In the genomic region with DNA sequence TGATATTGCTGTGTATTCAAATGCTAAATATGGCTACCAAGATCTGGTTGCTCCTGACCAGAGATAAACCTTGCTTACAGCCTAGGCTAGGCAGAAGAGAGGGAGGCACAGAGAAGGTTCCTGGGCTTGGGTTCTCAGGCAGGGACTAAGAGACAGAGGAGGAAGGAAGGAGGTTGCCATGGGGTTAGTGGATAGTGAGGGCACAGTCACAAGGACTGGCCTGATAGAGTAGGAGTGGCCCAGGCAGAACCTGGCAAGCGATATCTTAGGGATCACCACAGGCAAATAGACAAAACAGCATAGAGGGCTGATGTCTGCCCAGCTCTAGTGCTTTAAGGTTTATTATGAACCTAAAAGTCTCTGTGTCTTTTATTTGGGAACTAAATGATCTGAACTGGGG, we compare ENCODE assay signal across 23 mouse cellular contexts. TPM values are rescaled to one million over a fixed set of nuclear protein-coding genes. Genes with fewer than 3 reads are reported as not detected.
A peak's percentile ranks its signal among the peaks of the same experiment; 100 is the strongest.
DNase-seq lines count a peak whose midpoint lies in the region; ATAC-seq and TF ChIP-seq lines count a peak whose summit lies in the region.
"Had no signal": no experiment of that assay in that cellular context is flagged by ENCODE, and none has a peak within 500 bp of the region (broad histone marks: within the 10 kb centered on the region; RNA-seq: fewer than 3 reads in every experiment).

No protein-coding gene starts in this region.

- WGBS in stomach, embryonic 15.5 days: 84% methylated on average over 1 of the region's 1 CpGs
- WGBS in stomach, postnatal 0 days: 64% methylated on average over 1 of the region's 1 CpGs
- WGBS in liver, embryonic 14.5 days (ENCODE audit: insufficient replicate concordance): 20% methylated on average over 1 of the region's 1 CpGs
- 68% methylated on average over 1 of the region's 1 CpGs for WGBS in stomach, embryonic 16.5 days
- 87% methylated on average over 1 of the region's 1 CpGs for WGBS in neural tube, embryonic 15.5 days

- no peak overlapping the region for H3K27ac ChIP-seq in stomach, embryonic 15.5 days
- no peak overlapping the region for H3K27ac ChIP-seq in stomach, postnatal 0 days (replicated peaks)
- peak overlapping the region; percentile 9; the same call in 1 of the 2 replicates for H3K27ac ChIP-seq in liver, embryonic 14.5 days
- no peak overlapping the region for H3K27ac ChIP-seq in stomach, embryonic 16.5 days (ENCODE audit: low read length)
- H3K27ac ChIP-seq in neural tube, embryonic 15.5 days (replicated peaks): no peak overlapping the region
- H3K27ac ChIP-seq: hindbrain, embryonic 12.5 days; left cerebral cortex, adult 2 months; limb, embryonic 10.5 days; midbrain, embryonic 13.5 days had no signal

- no peak overlapping the region for H3K4me2 ChIP-seq in stomach, embryonic 15.5 days
- H3K4me2 ChIP-seq in stomach, postnatal 0 days (replicated peaks; ENCODE audit: low read depth): no peak overlapping the region
- H3K4me2 ChIP-seq in liver, embryonic 14.5 days (ENCODE audit: low read depth): peak overlapping the region; percentile 6; the same call in 1 of the 2 replicates
- no peak overlapping the region for H3K4me2 ChIP-seq in stomach, embryonic 16.5 days (ENCODE audit: low read depth, low read length)
- H3K4me2 ChIP-seq in neural tube, embryonic 15.5 days: no peak overlapping the region
- H3K4me2 ChIP-seq: heart, embryonic 12.5 days; hindbrain, embryonic 12.5 days; midbrain, embryonic 13.5 days had no signal

- no peak for DNase-seq in stomach, postnatal 0 days (ENCODE audit: low spot score)
- DNase-seq in c-Kit-positive CD71-positive TER-119-positive erythroid progenitor cells, embryonic 14.5 days (ENCODE audit: low spot score): peak; percentile 42
- peak; percentile 16 to 37 (median 23) for DNase-seq in liver, embryonic 14.5 days (ENCODE audit: low read depth in 3 of 3, low spot score in 3 of 3)
- DNase-seq in lung, postnatal 36 days: no peak
- DNase-seq: adrenal gland, postnatal 10 days; cerebellum, adult 8-10 months; heart, postnatal 14 days; kidney, adult 18-20 months; kidney, postnatal 10 days; lung, adult 2 months; spleen, adult 18-20 months; thymus, postnatal 25 days had no signal

- no peak overlapping the region for H3K4me3 ChIP-seq in stomach, embryonic 15.5 days (replicated peaks)
- H3K4me3 ChIP-seq in stomach, postnatal 0 days (ENCODE audit: low read depth, low read length): no peak overlapping the region
- no peak overlapping the region for H3K4me3 ChIP-seq in liver, embryonic 14.5 days (ENCODE audit: insufficient read depth in 1 of 2, low read depth in 2 of 2, low read length in 2 of 2)
- no peak overlapping the region for H3K4me3 ChIP-seq in stomach, embryonic 16.5 days (replicated peaks; ENCODE audit: low read length)
- H3K4me3 ChIP-seq in neural tube, embryonic 15.5 days (replicated peaks): no peak overlapping the region
- H3K4me3 ChIP-seq: heart, embryonic 12.5 days; hindbrain, embryonic 12.5 days; left cerebral cortex, adult 2 months; limb, embryonic 10.5 days; midbrain, embryonic 13.5 days; myocyte had no signal

- peak; percentile 50; the same call in 1 of the 2 replicates for ATAC-seq in stomach, embryonic 15.5 days (ENCODE audit: insufficient read depth, low FRiP score, low read depth)
- no peak for ATAC-seq in stomach, postnatal 0 days (ENCODE audit: low FRiP score, low TSS enrichment)
- peak; percentile 93 for ATAC-seq in liver, embryonic 14.5 days (ENCODE audit: insufficient read depth)
- ATAC-seq in stomach, embryonic 16.5 days (ENCODE audit: insufficient read depth, low FRiP score): peak; percentile 47; the same call in 1 of the 2 replicates
- ATAC-seq in neural tube, embryonic 15.5 days (ENCODE audit: low FRiP score): no peak
- ATAC-seq: forebrain, embryonic 14.5 days; midbrain, embryonic 13.5 days; Patski had no signal

- no peak for TF ChIP-seq EP300 in stomach, postnatal 0 days (optimal IDR thresholded peaks at IDR 0.05)
- no peak for TF ChIP-seq EP300 in liver, embryonic 14.5 days (IDR thresholded peaks at IDR 0.05; ENCODE audit: low read depth)

- no peaks in the 10 kb centered on the region for H3K4me1 ChIP-seq in stomach, embryonic 15.5 days
- H3K4me1 ChIP-seq in stomach, postnatal 0 days (replicated peaks; ENCODE audit: control insufficient read depth, insufficient read depth): no peaks in the 10 kb centered on the region
- peaks cover 6 to 12% of the 10 kb centered on the region in 2 experiments for H3K4me1 ChIP-seq in liver, embryonic 14.5 days (replicated peaks; ENCODE audit: control insufficient read depth in 2 of 2, insufficient read depth in 2 of 2, low read length in 1 of 2)
- no peaks in the 10 kb centered on the region for H3K4me1 ChIP-seq in stomach, embryonic 16.5 days (ENCODE audit: control insufficient read depth, insufficient read depth, low read length)
- no peaks in the 10 kb centered on the region; the same call in 1 of the 2 replicates for H3K4me1 ChIP-seq in neural tube, embryonic 15.5 days
- H3K4me1 ChIP-seq: hindbrain, embryonic 12.5 days; limb, embryonic 10.5 days; midbrain, embryonic 13.5 days had no signal

- TF ChIP-seq CTCF in stomach, postnatal 0 days (IDR thresholded peaks at IDR 0.05; ENCODE audit: low read depth): no peak
- TF ChIP-seq CTCF in liver, embryonic 14.5 days (IDR thresholded peaks at IDR 0.05; ENCODE audit: low read depth): no peak

- no peaks in the 10 kb centered on the region for H3K36me3 ChIP-seq in stomach, embryonic 15.5 days
- H3K36me3 ChIP-seq in stomach, postnatal 0 days (ENCODE audit: control insufficient read depth, insufficient read depth, low read length): no peaks in the 10 kb centered on the region; the same call in 1 of the 2 replicates
- H3K36me3 ChIP-seq in liver, embryonic 14.5 days (replicated peaks; ENCODE audit: control insufficient read depth, insufficient read depth, low read depth): no peaks in the 10 kb centered on the region; the same call in 1 of the 2 replicates
- no peaks in the 10 kb centered on the region for H3K36me3 ChIP-seq in stomach, embryonic 16.5 days (ENCODE audit: control insufficient read depth, insufficient read depth, low read length)
- H3K36me3 ChIP-seq in neural tube, embryonic 15.5 days: peaks cover 3% of the 10 kb centered on the region; the same call in 1 of the 2 replicates

- H3K9ac ChIP-seq in stomach, embryonic 15.5 days: no peak overlapping the region
- no peak overlapping the region for H3K9ac ChIP-seq in stomach, postnatal 0 days (ENCODE audit: low read length)
- no peak overlapping the region for H3K9ac ChIP-seq in liver, embryonic 14.5 days (replicated peaks)
- no peak overlapping the region for H3K9ac ChIP-seq in stomach, embryonic 16.5 days (ENCODE audit: low read length)
- H3K9ac ChIP-seq in neural tube, embryonic 15.5 days (replicated peaks): no peak overlapping the region
- H3K9ac ChIP-seq: heart, embryonic 12.5 days; hindbrain, embryonic 12.5 days; midbrain, embryonic 13.5 days had no signal

- no peaks in the 10 kb centered on the region for H3K9me3 ChIP-seq in stomach, embryonic 15.5 days
- H3K9me3 ChIP-seq in stomach, postnatal 0 days (ENCODE audit: control insufficient read depth, low read length): no peaks in the 10 kb centered on the region
- no peaks in the 10 kb centered on the region for H3K9me3 ChIP-seq in liver, embryonic 14.5 days (ENCODE audit: control insufficient read depth, low read length)
- H3K9me3 ChIP-seq in stomach, embryonic 16.5 days (replicated peaks; ENCODE audit: control insufficient read depth, low read length): no peaks in the 10 kb centered on the region
- H3K9me3 ChIP-seq in neural tube, embryonic 15.5 days (replicated peaks): no peaks in the 10 kb centered on the region
- H3K9me3 ChIP-seq: heart, embryonic 12.5 days; hindbrain, embryonic 12.5 days; limb, embryonic 10.5 days; midbrain, embryonic 13.5 days had no signal

- H3K27me3 ChIP-seq in stomach, embryonic 15.5 days (replicated peaks): no peaks in the 10 kb centered on the region
- H3K27me3 ChIP-seq in stomach, postnatal 0 days (ENCODE audit: control insufficient read depth, insufficient read depth, low read length): no peaks in the 10 kb centered on the region
- H3K27me3 ChIP-seq in liver, embryonic 14.5 days (ENCODE audit: control insufficient read depth, insufficient read depth, low read length): no peaks in the 10 kb centered on the region
- no peaks in the 10 kb centered on the region for H3K27me3 ChIP-seq in stomach, embryonic 16.5 days (ENCODE audit: control insufficient read depth, insufficient read depth, low read length)
- no peaks in the 10 kb centered on the region for H3K27me3 ChIP-seq in neural tube, embryonic 15.5 days (replicated peaks)
- H3K27me3 ChIP-seq: heart, embryonic 12.5 days; hindbrain, embryonic 12.5 days; midbrain, embryonic 13.5 days; Patski had no signal

RNA-seq across cellular contexts. Expression of a gene that starts 41.2 kb away (rescaled TPM):
- polyA plus RNA-seq in stomach, embryonic 15.5 days (2015; fragmentation: Nextera tagmentation; extraction: Ambion mirVana): 51.5 and 53.7 TPM in 2 replicates
- polyA plus RNA-seq in stomach, postnatal 0 days (2015; fragmentation: Nextera tagmentation; extraction: Ambion mirVana): 79.7 and 87.8 TPM in 2 replicates
- polyA plus RNA-seq in liver, embryonic 14.5 days (2012; rRNA removed): 9.4 and 11.3 TPM in 2 replicates
- 11.5 and 12.1 TPM in 2 replicates for polyA plus RNA-seq in liver, embryonic 14.5 days (2014; fragmentation: Nextera tagmentation; extraction: Ambion mirVana)
- polyA plus RNA-seq in stomach, embryonic 16.5 days (2015; fragmentation: Nextera tagmentation; extraction: Ambion mirVana): 53.4 and 60.5 TPM in 2 replicates
- 72.2 and 83.3 TPM in 2 replicates for polyA plus RNA-seq in neural tube, embryonic 15.5 days (2015; fragmentation: Nextera tagmentation; extraction: Ambion mirVana)

Comparison
In these comparisons a context has a peak if more than half of its experiments do, and no peak if none do; other contexts are left out.
1. ATAC-seq: peak in stomach, embryonic 15.5 days (single experiment), liver, embryonic 14.5 days (single experiment) and stomach, embryonic 16.5 days (single experiment); none in stomach, postnatal 0 days (single experiment) and neural tube, embryonic 15.5 days (single experiment).
2. DNase-seq: peak in c-Kit-positive CD71-positive TER-119-positive erythroid progenitor cells, embryonic 14.5 days (single experiment) and liver, embryonic 14.5 days (3 of 3); none in stomach, postnatal 0 days (single experiment) and lung, postnatal 36 days (single experiment).